Mouse (Mus musculus) ES-CJ7 (cell line): ENCODE measurements around the gene Fem1a.
A peak's percentile ranks its signal among the peaks of the same experiment; 100 is the strongest.

Source experiments
- DNase-seq: peaks from one replicate; pipeline ENCODE4 v3.0.0; 2011; ENCODE audit warnings: low read depth, low spot score

The Fem1a gene

DNA sequence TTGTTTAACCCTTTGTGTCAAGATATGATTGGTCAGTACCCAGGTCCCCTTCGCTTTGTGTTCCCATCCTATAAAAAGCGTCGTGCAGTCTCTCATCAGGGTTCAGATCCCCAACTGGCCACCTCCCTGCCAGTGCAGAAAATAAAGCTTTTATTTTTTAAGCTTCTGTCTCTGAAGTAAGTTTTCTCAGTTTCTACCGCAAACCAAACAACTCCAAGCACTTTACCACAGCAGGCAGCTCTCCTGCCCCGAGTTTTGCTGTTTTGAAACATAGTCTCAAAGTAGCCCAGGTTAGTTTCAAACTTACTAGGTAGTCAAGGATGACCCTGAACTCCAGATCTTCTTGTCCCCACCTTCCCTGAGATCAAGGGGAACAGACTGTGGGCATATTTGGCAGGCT, 21.7 kb downstream of the Fem1a start:
- DNase-seq, result no peak

DNA sequence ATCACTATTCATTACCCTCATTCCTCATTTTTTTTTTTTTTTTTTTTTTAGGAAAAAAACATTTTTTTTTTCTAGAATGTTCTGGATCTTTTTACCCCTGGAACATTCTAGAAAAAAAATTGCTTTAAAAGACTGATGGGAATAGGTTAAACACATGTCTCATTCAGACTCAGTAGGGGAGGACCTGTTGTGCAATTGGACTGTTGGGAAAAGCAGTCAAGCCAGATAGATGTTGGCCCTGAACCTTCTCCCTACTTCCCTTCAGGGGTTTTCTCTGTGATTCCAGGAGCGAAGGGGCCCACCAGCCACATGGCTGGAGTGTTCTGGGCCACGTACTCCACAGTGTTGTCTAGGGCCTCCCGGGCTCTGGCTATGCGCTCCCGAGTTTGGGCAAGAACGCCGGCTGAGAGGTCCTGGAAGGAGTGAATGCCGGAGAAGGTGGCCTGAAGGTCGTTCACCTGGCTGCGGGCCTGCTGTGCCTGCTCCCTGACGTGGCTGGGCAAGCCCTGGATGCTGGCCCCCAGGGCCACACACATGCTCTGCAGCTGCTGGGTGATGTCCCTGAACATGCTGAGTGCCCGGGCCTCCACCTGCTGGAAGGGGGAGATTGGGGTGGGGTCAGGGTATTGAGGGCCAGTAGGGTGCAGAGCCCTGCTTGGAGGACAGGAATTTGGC, 23.0 kb downstream of the Fem1a start:
- DNase-seq, result no peak

DNA sequence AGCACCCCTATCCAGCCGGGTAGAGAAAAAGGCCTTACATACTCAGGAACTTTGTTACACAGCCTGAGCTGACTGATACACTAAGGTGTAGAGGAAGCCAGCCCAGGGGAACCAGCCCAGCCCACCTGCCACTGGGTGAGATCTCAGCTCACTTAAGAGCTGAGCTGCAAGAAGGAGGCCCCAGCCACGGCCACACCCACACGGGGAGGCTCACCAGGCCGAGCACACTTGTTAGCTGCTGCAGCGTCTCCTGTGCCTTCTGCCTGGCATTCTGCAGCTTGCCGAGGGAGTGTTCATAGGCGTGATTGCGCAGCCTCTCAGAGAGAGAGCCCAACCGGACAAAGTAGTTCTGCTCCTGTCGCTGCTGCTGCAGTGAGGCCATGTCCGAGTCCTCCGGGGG, 24.6 kb downstream of the Fem1a start:
- DNase-seq, result peak; percentile 55

DNA sequence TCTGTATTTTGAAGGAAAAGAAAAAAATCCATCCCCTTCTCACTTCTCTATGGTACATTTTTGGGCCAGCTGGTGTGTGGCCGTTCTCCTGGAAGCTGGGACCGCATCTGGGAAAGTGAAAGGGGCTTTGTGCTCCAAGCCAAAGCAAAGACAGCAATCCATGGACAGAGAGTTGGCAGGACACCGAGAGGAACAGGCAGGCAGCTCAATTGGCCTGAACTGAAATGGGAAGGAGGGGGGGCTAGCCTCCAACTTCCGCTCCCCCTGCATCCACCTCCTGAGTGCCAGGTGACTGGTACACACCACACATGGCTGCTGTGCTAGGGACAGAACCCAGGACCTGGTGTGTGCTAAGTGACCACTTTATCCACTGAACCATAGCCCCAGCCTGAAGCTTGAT, 26.2 kb downstream of the Fem1a start:
- no peak for DNase-seq

DNA sequence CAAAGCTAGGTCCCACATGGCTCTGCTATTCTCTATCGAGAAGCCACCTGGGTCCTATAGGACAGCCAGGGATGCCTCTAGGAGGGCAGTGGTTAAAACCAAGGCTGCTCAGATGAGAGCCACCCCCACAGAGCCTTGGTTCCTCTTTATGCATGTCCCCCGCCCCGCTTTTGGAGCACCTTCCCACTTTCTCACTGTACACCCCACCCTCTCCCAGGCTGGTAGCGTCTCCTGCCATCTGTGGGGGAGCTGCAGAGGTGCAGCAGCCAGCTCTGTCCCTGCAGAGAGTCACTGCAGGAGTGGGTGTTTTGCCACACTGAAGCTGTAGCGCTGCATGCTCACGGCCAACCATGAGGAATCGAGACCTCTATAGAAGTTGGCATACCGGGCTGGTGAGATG, 26.7 kb downstream of the Fem1a start:
- no peak for DNase-seq

DNA sequence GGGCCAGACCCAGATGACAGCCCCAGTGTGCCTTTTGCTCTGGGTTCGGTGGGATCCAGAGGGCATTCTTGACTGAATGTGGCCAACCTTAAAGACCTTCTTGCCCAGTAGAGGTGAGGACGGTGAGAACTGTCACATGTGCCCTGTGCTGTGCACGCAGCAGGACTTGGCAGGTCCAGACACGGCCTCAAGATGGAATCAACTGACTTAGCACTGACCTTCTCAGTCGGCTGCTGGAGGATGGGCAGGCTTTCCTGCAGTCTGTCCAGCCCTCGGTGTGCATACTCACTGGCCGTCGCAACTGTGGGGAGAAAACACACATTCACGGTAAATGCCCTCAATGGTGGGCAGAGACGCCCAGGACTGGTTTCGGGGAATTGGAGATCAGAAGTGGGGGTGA, 29.4 kb downstream of the Fem1a start:
- DNase-seq, result no peak

DNA sequence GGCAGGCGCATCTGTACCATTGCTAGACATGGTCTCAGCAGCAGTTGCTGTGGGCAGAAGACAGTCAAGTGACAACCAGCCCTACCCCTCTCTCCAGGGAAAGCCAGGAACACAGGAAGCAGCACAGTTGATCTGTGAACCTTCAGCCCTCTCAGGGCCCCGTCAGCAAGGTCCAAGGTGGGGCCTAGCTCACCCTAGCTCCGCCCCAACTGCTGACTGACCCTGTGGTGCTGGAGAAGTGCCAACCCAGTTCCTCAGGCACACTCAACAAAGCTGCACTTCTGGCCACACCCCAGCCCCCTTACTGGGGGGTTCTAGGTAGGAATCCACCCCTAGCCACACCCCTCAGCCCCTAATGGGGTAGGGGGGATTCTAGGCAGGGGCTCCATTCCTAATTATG, 31.2 kb downstream of the Fem1a start:
- peak; percentile 76 for DNase-seq

DNA sequence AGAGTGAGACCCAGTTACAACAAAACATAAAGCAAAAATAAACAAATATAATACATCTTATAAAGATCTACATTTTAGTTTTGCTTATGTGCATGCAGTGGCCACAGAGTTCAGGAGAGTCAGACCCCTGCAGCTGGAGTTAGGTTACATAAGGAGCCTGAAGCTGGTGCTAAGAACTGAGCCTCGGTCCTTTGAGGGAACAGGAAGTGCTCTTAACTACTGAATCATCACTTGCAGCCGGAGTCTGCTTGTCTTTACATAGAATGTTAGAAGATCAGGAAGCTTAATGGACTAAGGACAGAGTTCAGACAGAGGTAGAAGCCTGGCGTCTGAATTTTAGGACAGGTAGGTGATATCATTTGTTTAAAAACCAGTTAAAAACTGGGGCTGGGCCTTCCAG, 32.3 kb downstream of the Fem1a start:
- DNase-seq, result no peak

DNA sequence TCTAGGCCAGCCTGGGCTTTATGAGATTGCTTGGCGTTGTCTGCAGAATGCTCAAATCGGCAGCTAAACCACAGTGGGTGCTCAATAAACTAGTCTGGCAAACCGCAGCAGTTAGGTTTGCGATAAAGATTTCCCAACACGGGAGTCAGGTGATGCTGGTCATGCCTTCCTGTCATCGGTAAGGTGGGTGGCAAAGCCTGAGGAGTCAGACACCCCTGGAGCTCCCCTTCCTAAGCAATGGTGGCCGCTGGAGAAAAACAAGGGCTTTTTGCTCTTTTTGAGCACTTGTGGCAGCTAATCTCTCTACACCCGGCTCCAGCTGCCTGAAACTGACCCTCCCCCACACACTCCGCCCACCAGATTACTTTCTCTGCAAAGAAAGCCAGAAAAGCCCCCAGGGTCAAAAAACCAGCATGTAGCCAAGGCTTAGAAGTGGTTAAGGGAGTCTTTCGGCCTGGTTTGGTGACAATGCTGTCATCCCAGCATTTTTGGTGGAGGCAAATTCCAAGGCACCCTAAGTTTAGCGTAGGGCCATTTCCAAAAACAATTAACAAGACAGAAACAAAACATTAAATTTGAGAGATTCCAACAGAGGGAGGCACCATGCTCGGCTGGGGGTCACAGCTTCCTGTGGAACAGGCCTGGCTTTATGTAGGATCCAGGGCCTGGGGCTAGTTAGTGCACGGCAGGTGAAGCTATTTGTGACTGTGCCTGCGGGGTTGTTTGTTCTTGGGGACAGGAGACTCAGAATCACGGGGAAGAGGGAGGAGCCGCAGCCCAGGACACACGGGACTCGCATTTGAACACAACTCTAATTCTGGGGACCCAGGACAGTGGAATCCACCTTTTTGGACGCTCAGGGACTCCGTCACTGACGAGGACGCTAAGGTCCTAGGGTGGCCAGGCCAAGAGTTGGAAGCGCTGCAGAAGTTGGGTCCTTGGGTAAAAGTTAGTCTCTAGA, 33.0 kb downstream of the Fem1a start:
- DNase-seq, result peak; percentile 88

DNA sequence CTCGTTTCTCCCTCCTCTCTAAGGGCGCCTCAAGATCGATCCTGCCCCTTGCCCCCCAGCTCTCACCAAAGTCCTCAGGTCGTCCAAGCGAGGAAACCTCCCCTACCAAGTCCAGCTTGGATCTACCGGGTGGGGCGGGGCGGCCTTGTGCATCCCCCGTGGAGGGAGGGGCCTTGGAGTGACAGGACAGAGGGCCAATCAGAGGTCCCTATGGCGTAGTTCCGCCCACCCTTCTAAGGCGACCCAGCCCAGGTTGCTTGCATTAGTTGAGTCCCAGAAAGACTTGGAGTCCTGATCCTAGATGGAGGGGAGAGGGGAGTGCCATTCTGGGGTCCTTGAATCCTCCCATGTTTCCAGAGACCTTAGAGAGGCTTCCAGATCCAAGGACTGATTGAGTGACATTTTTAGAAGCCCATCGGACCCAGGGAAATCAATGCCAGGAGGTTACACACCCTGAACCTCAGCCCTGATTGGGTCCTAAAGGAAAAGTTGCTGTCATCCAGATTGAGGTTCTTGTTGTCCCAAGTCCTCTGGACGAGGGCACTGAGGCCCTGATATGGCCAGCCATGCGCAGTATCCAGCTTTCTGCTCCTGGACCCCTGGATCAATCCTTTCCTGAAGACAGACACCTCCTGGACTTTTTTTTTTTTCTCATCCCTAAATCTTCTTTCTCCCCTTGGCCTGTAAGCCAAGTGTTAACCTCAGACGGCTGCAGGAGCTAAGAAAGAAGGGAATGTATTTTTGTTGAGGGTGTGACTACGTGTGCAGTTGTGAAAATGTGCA, 34.0 kb downstream of the Fem1a start:
- DNase-seq, result peak; percentile 96

DNA sequence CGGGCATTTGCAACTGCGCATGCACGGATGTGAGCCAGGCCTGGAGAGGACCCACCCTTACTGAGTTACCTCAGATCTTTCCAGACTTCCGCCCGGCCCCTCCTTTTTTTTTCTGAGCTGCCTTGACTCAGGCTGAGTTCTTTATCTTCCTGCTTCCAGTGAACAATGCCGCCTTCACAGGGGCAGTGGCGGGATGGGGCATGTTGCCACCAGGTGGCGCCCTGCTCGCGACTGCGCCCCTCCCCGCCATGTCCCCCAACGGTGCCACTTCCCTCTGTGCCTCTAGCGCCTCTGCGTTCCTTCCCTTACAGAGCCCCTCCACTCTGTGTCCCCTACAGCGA, 34.5 kb downstream of the Fem1a start:
- peak; percentile 97 for DNase-seq

DNA sequence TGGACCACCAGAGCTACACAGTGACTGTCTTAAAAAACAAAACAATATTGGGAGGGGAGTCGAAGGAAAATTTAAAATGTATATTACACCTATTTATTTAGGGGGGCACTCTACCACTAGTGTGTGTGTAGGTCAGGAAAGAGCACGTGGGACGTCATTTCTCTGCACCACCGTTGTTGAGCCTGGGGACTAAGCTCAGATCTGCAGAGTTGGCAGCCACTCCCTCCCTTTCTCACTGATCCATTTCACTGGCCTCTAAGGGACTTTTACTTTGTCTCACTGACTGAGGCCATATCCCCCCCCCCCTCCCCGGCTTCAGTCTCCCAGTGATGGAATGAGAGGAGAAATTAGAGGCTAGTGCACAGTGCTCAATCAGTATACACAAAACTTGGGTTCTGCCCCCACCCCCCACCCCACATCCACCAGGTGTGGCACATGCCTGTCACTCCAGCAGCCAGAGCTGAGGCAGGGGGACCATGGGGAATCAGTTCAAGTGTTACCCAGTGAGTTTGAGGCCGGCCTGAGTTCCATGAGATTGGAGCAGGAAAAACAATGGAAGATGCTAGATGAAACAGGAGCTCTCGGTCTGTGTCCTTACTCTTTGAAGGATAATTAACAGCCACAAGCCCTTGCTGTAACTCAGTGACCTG, 35.3 kb downstream of the Fem1a start:
- DNase-seq, result no peak

DNA sequence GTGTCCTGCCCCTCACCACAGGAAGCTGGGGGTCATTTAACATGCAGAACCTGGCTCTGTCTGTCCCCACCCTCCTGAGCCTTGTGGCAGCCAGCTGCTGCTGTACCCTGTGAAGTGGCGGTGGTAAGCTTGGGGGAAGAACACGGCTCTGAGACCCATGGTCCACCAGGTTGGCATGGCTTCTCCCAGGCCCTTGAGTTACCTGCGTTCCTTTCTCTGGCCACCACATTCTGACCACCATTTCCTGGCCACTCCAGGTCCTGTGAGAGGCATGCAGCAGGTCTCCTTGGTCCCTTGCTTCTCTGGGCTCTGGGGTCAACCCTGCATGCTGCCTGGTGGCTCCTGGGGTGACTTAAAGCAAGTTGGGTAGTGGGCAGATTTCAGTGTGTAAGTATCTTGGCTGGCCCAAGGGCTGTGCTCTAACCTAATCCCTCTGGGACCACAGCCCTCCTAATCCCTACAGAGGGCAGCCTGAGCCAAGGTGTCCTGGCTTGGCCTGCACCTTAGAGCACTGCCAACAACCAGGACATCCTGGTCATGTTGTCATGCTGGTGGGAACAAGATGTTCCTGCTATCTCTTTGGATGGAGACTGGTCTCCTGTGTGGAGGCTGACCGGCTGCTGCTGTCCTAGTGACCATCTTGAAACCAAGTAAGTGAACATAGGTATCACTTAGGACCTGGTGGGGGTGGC, 36.1 kb downstream of the Fem1a start, which contains the start of gene Plin3:
Plin3 (minus strand) TSS at position 343 of the 692 bp plus-strand sequence.
- no peak for DNase-seq

DNA sequence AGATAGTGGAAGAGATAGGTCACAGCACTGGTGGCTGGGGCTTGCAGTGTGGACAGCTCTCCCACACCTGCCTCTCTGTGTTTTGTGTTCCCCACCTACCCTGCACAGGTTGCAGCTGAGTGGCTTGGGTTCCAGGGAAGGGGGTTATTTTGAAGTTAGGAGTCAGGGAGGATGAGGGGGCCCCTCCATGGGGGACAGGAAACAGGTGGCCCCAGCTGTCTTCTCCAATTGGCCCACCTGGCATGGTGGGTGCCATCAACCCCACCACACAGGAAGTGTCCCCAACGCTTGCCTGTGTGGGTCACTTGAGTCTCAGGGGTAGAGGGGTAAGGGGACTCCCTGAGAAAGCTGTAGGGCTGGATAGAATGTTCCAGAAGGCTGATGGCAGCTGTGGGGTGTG, 36.7 kb downstream of the Fem1a start:
- no peak for DNase-seq

DNA sequence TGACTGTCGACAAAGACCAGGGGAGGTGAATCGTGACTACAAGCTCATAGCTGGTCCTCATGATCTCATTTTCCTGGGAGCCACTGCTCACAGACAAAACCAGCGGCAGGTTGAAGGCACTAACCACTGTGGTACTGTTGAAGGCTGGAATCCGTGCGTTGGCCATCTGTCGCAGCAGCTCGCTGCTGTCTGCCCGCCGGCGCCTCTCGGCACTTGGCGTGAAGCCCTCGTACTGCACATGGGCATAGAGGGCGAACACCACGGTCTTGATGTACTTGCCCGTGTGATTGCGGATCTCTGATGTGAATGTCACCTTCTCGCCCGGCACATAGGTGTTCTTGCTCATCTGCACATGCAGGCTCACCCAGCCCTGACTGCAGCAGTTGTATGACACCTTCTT, 37.6 kb downstream of the Fem1a start:
- DNase-seq, result no peak

DNA sequence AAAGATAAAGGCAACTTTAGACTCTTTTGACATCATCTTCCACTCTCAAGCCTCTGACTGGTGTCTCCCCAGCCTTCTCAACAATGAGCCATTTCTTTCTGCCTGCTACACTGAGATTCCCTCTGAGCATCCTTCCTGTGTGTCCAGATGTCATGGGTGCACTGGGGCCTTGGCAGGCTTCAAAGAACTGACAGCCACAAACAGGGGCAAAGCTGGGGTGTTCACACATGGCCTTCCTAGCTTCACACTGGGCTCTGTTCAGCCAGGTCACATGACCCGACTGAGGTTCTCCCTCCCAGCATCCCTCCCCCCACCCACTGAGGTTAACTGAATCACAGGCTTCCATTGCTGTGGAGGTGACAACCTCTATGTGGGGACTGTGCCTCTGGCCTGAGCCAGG, 39.6 kb downstream of the Fem1a start:
- no peak for DNase-seq

DNA sequence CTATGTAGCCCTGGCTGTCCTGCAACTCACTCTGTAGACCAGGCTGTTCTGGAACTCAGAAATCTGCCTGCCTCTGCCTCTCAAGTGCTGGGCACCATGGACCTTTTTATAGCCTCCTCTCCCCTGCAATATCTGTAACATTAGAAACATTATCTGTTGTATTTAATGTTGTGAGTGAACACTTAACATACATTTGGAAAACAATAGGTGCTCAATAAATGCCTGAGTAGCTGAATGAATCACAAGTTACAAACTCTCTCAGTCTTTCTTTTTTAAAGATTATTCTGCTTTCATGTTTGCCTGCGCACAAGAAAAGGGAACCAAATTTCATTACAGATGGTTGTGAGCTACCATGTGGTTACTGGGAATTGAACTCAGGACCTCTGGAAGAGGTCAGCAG, 41.6 kb downstream of the Fem1a start:
- no peak for DNase-seq

DNA sequence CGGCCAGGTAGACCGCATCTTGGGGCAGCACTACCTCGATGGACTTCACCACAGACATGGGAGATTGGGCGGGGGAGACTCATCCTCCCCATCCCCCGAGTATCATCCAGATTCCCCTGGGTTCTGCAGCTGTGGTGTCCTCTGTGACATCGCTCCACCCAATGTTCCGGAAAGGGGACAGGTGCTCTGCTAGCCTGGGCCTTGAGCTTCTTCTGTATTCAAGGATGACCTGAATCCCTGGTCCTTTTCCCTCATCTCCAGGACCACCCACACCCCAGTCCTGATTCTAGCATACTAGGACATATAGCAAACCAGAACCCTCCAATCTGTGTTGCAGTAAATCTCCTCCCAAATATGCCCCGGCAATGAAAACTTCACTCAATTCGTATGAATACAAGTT, 43.6 kb downstream of the Fem1a start, which contains the start of gene Arrdc5:
Arrdc5 (minus strand) TSS at position 101 of the 400 bp plus-strand sequence.
- no peak for DNase-seq

DNA sequence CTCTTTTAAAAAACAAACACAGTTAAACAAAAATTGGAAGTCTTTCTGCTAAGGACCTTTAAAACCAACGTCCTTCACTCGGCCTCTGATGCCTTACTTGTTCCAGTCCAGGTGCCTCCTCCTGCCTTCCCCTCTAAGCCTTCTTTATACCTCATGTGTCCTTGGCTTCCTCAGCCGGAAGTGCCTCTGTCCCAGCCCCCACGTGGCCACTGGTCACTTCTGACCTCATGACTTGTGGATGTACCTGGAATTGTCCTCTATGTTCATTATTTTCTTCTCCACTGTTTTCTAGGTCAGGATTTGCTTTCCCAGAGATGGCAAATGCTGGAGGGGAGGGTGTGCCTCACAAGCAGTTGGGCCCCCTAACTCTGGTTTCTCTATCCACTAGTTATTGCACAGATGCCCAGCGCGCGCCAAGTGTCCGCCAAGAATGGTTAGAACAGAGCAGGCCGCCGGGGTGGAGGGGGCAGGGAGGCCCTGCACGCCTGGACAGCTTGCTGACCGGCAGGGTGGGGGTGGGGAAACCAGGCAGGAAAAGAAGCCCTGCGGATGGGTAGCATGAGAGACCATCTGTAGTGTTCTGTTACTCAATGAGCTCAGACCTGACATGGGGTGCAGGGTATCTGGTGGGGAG, 45.9 kb downstream of the Fem1a start:
- no peak for DNase-seq

DNA sequence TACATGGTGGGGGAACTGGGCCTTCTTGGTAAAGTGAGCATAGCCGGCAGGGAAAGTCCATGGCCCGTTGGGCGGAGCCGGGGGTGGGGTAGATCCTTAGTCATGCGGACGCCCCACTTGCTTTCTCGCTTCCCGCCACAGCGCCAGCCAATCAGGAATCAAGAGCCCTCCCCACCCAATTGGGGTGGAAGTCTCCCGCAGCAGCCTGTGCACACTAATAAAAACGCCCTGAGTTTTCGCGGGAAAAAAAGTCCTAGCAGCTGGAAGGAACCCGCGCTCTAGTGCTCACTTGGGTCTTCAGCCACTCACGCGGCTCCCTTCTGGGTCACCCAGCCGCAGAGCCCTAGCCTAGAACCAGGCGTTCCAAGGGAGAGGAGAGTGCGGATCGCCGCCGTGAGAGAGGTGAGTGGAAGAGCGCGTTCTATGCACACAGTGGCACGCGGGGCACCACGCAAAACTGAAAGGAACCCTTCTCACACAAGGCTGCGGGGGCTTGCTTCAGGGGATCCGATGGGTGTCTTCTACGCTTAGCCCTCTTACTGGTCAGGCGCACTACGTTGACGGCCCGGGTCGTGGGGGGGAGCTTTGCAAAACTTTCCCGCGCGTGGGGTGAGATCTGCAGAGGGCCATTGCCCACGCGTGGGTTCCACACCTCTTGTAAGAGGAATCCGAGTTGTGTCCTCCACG, 46.7 kb downstream of the Fem1a start, which contains the start of gene Uhrf1:
Uhrf1 (plus strand) TSS at position 162 of the 687 bp plus-strand sequence.
- peak; percentile 96 for DNase-seq
